Mouse (Mus musculus) T-cell, adult 2 months (primary cell): Measurements from ENCODE around the gene Gm4214.
"Not testable (repeated sequence)": the region's sequence is repeated elsewhere in the genome, so short reads cannot be mapped to it uniquely, and the experiment has no call there.

Source experiments
- DNase-seq: peaks from one replicate; pipeline ENCODE4 v3.0.0; 2022; ENCODE audit warnings: low spot score

The Gm4214 gene

DNA sequence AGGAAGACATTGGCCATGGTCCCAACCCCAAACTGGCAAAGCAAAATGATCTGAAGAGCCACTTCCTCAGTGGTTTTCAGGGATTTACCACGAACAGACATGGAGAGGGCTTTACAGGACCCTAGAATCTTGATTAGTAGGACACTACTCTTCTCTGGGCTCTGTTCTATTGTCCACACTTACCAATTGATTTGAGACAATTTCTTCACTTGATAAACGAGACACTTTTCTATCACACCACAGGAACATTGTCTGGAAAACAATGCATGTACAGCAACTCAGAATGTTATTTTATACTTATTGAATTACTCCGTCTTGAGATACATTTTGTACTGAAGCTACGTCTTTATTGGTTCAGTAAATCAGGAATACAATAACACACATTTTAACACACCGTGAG is at the start of gene Gm4214:
Gm4214 (minus strand) TSS at position 101 of the 400 bp plus-strand sequence.
- not testable (repeated sequence) for DNase-seq

DNA sequence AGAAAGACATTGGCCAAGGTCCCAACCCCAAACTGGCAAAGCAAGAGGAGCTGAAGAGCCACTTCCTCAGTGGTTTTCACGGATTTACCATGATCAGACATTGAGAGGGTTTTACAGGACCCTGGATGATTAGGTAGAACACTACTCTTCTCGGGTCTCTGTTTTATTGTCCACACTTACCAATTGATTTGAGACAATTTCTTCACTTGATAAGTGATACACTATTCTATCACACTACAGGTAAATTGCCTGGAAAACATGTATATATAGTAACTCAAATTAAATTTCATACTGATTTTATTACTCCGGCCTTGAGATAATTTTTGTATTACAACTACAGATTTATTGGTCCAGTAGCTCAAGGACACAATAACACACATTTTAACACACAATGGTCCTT is 35.4 kb upstream of the Gm4214 start, which contains the start of gene Gm4216:
Gm4216 (minus strand) TSS at position 101 of the 400 bp plus-strand sequence.
- DNase-seq = not testable (repeated sequence)
